Mouse (Mus musculus) cerebellum, adult 2 months (tissue): ENCODE data around the gene Acvrl1.

Experiments
- CTCF ChIP-seq: fragments of 200-500 bp; IDR thresholded peaks from 2 replicates; pipeline ENCODE4 v1.5.1; 2011; ENCODE audit warnings: low read depth, mild to moderate bottlenecking, control low read depth, low read length, moderate library complexity, borderline replicate concordance; ENCODE audit not compliant: insufficient read depth
- POLR2A ChIP-seq: fragments of 200-500 bp; IDR thresholded peaks from 2 replicates; pipeline ENCODE4 v1.6.1; 2011; ENCODE audit warnings: low read length, control low read depth, borderline replicate concordance; ENCODE audit not compliant: insufficient read depth

DNA sequence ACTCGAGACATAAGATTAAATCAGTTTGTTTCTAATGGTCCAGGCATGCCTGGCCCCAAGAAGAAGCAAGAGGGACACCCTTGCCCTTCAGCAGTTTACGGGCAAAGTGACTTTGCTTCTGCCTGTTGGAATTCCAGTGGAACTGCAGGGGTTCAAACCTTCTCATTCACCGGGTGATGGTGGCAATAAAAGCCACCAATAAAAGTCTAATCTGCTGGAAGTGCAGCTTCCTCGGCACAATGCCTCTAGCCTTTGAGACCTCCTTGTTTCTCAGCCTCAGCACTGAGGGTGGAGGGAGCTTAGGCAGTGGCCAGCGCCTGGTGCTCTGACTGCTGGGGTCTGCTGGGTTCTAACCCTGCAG is 52.8 kb downstream of the Acvrl1 start:
- TF ChIP-seq POLR2A (no peak), CTCF (no peak)
